Comparison of ENCODE assay signal across 8 mouse cellular contexts in the genomic region with DNA sequence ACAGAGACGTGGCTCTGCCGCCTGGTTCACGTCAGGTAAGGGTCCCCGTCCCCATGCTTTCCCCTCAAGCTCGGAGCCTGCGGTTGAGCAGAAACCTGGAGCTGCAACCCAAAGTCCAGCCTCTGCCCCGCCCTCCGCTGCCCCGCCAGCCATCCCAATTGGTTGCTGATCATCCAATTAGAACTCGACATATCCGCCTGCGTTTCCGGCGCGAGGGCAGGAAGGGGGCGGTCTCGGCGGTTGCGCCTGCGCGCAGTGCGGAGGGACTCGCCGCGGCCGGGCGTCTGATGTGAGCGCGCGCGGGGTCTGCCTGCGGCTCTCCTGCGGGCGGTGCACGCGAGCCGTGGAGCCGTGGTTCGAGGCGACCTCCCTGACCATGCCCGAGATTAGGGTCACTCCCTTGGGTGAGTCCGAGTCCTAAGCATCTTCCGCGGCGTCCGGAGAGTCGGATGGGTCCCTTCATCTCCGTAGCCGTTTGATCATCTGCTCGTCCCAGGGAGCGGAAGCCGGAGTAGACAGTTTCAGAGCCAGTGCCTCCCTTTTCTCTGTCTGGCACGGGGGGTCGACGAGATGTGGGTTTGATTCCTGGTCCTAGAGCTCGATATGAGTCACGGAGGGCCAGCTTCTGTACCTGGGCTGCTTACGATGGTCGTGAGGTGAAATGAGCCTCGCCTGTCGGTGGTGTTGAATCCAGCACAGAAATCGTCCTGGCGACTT. TPM values are rescaled to one million over a fixed set of nuclear protein-coding genes. Genes with fewer than 3 reads are reported as not detected.
DNase-seq lines count a peak whose midpoint lies in the region; ATAC-seq and TF ChIP-seq lines count a peak whose summit lies in the region.

Gene Cptp, minus strand, starts transcription at position 124 of the 717 bp plus-strand sequence.
Gene Ints11, plus strand, starts transcription at position 230 of the 717 bp plus-strand sequence.

- H3K4me3 ChIP-seq in hindbrain, embryonic 14.5 days (replicated peaks; ENCODE audit: low read length), result peak within 1 kb of the TSS; percentile 50

- peak within 1 kb of the TSS; percentile 89 for H3K4me2 ChIP-seq in hindbrain, embryonic 14.5 days (replicated peaks)

- peak within 1 kb of the TSS; percentile 77 for H3K27ac ChIP-seq in hindbrain, embryonic 14.5 days

- no peaks in the 10 kb centered on the region for H3K9me3 ChIP-seq in hindbrain, embryonic 14.5 days (ENCODE audit: control insufficient read depth, low read length)

- peaks cover 17% of the 10 kb centered on the region for H3K4me1 ChIP-seq in hindbrain, embryonic 14.5 days (replicated peaks; ENCODE audit: control insufficient read depth, insufficient read depth, low read length)

- CTCF ChIA-PET in Patski (lab: Charles Lee), result interaction anchor here (1.0 kb wide), 1 partner anchor 38 kb away, joined by 3 read pairs; no protein-coding TSS in a partner anchor

- no peak for TF ChIP-seq CTCF in Patski (IDR thresholded peaks at IDR 0.05)

- in situ Hi-C loops in Patski (cut with MboI; ENCODE audit: low pct_unique_long_range_greater_than_20kb), result loop anchor here (5.0 kb wide), 1 partner anchor 37 kb away; the partner anchor contains the start of gene Aurkaip1

- no peaks in the 10 kb centered on the region for H3K27me3 ChIP-seq in Patski
- no peaks in the 10 kb centered on the region for H3K27me3 ChIP-seq in hindbrain, embryonic 14.5 days (ENCODE audit: control insufficient read depth, insufficient read depth, low read length)

- WGBS in hindbrain, embryonic 14.5 days, result under 1% methylated on average over 59 of the region's 63 CpGs

- H3K9ac ChIP-seq in hindbrain, embryonic 14.5 days, result peak within 1 kb of the TSS; percentile 72

- peak; percentile 86 for ATAC-seq in Patski
- ATAC-seq in hindbrain, embryonic 14.5 days (ENCODE audit: low FRiP score), result peak; percentile 96

- H3K36me3 ChIP-seq in hindbrain, embryonic 14.5 days (replicated peaks; ENCODE audit: control insufficient read depth, insufficient read depth), result peaks cover 46% of the 10 kb centered on the region

- POLR2A ChIA-PET in Patski (lab: Charles Lee), result interaction anchor here (1.3 kb wide), 1 partner anchor 38 kb away, joined by 4 read pairs; the partner anchor contains the start of gene Aurkaip1

- DNase-seq in Patski (ENCODE audit: low read depth, low spot score), result peak; percentile 34
- DNase-seq in cerebellum, postnatal 14 days, result peak; percentile 97
- DNase-seq in frontal cortex, postnatal 25 days (ENCODE audit: low spot score in 2 of 2), result peak; percentile 89 to 93
- peak; percentile 96 for DNase-seq in hindbrain, embryonic 14.5 days (ENCODE audit: low spot score)
- DNase-seq in layer of hippocampus, postnatal 36 days, result peak; percentile 96 to 97
- peak; percentile 98 for DNase-seq in lung, postnatal 36 days
- DNase-seq in retina, postnatal 1 day, result peak; percentile 98
- DNase-seq in urinary bladder, adult 18-20 months (ENCODE audit: low spot score in 2 of 2), result peak; percentile 92 to 96

RNA-seq across cellular contexts. Expression of gene Cptp, which starts in this region (rescaled TPM):
- polyA plus RNA-seq in Patski (2021), result 15.4 TPM
- 33.5 TPM in 2 replicates for polyA plus RNA-seq in hindbrain, embryonic 14.5 days (2014; fragmentation: Nextera tagmentation; extraction: Ambion mirVana)
- total RNA-seq in layer of hippocampus, postnatal 36 days (2021), result 10 to 100 TPM; 24.5 to 24.9 TPM

RNA-seq across cellular contexts. Expression of gene Ints11, which starts in this region (rescaled TPM):
- 37.6 TPM for polyA plus RNA-seq in Patski (2021)
- polyA plus RNA-seq in hindbrain, embryonic 14.5 days (2014; fragmentation: Nextera tagmentation; extraction: Ambion mirVana), result 69.6 and 71.4 TPM in 2 replicates
- 10 to 100 TPM; 35.7 to 36.9 TPM for total RNA-seq in layer of hippocampus, postnatal 36 days (2021)

Comparison
In these comparisons a context has a peak if more than half of its experiments do, and no peak if none do; other contexts are left out.
1. Peak in every context shown above with its lines: DNase-seq, ATAC-seq, H3K4me3 ChIP-seq and H3K27ac ChIP-seq.
2. DNase-seq: peak in every context shown above with its lines; median percentile 98 in lung, postnatal 36 days; 98 in retina, postnatal 1 day; 97 in cerebellum, postnatal 14 days; 96 in layer of hippocampus, postnatal 36 days; 96 in hindbrain, embryonic 14.5 days; 94 in urinary bladder, adult 18-20 months; 91 in frontal cortex, postnatal 25 days; 34 in Patski.